25 mouse cellular contexts compared by ENCODE assay signal in the genomic region with DNA sequence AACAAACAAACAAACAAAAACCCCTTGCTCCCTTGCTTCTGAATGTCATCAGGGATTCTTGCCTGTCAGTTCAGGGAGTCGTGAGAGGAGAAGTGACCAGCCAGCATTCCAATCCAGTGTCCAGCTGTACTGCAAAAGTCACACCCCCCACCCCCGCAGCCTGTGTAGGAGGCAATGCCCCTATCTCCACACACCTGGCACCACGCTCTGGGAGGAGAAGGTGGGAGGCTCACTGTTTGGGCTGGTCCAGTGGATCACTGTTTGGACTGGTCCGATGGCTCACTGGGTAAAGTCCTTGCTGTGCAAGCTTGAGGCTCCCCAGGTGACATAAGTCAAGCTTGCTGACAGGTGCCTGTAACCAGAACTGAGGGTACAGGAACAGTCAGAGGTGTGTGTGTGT. TPM values are rescaled to one million over a fixed set of nuclear protein-coding genes. Genes with fewer than 3 reads are reported as not detected.
A peak's percentile ranks its signal among the peaks of the same experiment; 100 is the strongest.
DNase-seq lines count a peak whose midpoint lies in the region; ATAC-seq lines count a peak whose summit lies in the region.
"Had no signal": no experiment of that assay in that cellular context is flagged by ENCODE, and none has a peak within 500 bp of the region (broad histone marks: within the 10 kb centered on the region; RNA-seq: fewer than 3 reads in every experiment).

No protein-coding gene starts in this region.

- H3K4me2 ChIP-seq in kidney, embryonic 15.5 days: no peak overlapping the region
- H3K4me2 ChIP-seq in midbrain, embryonic 11.5 days: no peak overlapping the region
- H3K4me2 ChIP-seq: embryonic facial prominence, embryonic 12.5 days; heart, embryonic 13.5 days; hindbrain, embryonic 15.5 days; liver, embryonic 15.5 days; lung, embryonic 15.5 days; midbrain, embryonic 12.5 days; stomach, embryonic 15.5 days had no signal

- peaks cover 64% of the 10 kb centered on the region for H3K4me1 ChIP-seq in heart, embryonic 10.5 days
- H3K4me1 ChIP-seq in kidney, embryonic 15.5 days: peaks cover 13% of the 10 kb centered on the region
- peaks cover 77% of the 10 kb centered on the region for H3K4me1 ChIP-seq in midbrain, embryonic 10.5 days
- H3K4me1 ChIP-seq in midbrain, embryonic 11.5 days (ENCODE audit: control insufficient read depth, insufficient read depth, low read length): peaks cover 33% of the 10 kb centered on the region

- WGBS in heart, embryonic 10.5 days: 20% methylated on average over 4 of the region's 4 CpGs
- 31% methylated on average over 4 of the region's 4 CpGs for WGBS in kidney, embryonic 15.5 days
- WGBS in midbrain, embryonic 10.5 days: 23% methylated on average over 4 of the region's 4 CpGs
- WGBS in midbrain, embryonic 11.5 days: 30% methylated on average over 4 of the region's 4 CpGs

- no peak overlapping the region for H3K9ac ChIP-seq in kidney, embryonic 15.5 days
- H3K9ac ChIP-seq in midbrain, embryonic 11.5 days (ENCODE audit: low read length): no peak overlapping the region
- H3K9ac ChIP-seq: embryonic facial prominence, embryonic 12.5 days; heart, embryonic 13.5 days; hindbrain, embryonic 15.5 days; liver, embryonic 15.5 days; lung, embryonic 15.5 days; midbrain, embryonic 12.5 days; stomach, embryonic 15.5 days had no signal

- H3K9me3 ChIP-seq in heart, embryonic 10.5 days: no peaks in the 10 kb centered on the region
- no peaks in the 10 kb centered on the region for H3K9me3 ChIP-seq in kidney, embryonic 15.5 days (replicated peaks)
- no peaks in the 10 kb centered on the region for H3K9me3 ChIP-seq in midbrain, embryonic 10.5 days (replicated peaks)
- H3K9me3 ChIP-seq in midbrain, embryonic 11.5 days (ENCODE audit: control insufficient read depth, low read length): no peaks in the 10 kb centered on the region
- H3K9me3 ChIP-seq: embryonic facial prominence, embryonic 12.5 days; heart, embryonic 13.5 days; hindbrain, embryonic 15.5 days; liver, embryonic 15.5 days; lung, embryonic 15.5 days; midbrain, embryonic 12.5 days; stomach, embryonic 15.5 days had no signal

- no peaks in the 10 kb centered on the region for H3K36me3 ChIP-seq in heart, embryonic 10.5 days
- no peaks in the 10 kb centered on the region for H3K36me3 ChIP-seq in kidney, embryonic 15.5 days
- H3K36me3 ChIP-seq in midbrain, embryonic 10.5 days: no peaks in the 10 kb centered on the region
- no peaks in the 10 kb centered on the region for H3K36me3 ChIP-seq in midbrain, embryonic 11.5 days (ENCODE audit: control insufficient read depth, insufficient read depth, low read length)
- H3K36me3 ChIP-seq: embryonic facial prominence, embryonic 12.5 days; heart, embryonic 13.5 days; hindbrain, embryonic 15.5 days; liver, embryonic 15.5 days; lung, embryonic 15.5 days; midbrain, embryonic 12.5 days; stomach, embryonic 15.5 days had no signal

- H3K4me3 ChIP-seq in heart, embryonic 10.5 days: no peak overlapping the region
- no peak overlapping the region for H3K4me3 ChIP-seq in kidney, embryonic 15.5 days (replicated peaks)
- no peak overlapping the region for H3K4me3 ChIP-seq in midbrain, embryonic 10.5 days
- H3K4me3 ChIP-seq in midbrain, embryonic 11.5 days (ENCODE audit: low read depth, low read length): no peak overlapping the region
- H3K4me3 ChIP-seq: embryonic facial prominence, embryonic 12.5 days; heart, adult 2 months; heart, embryonic 13.5 days; hindbrain, embryonic 15.5 days; liver, embryonic 15.5 days; lung, embryonic 15.5 days; midbrain, embryonic 12.5 days; stomach, embryonic 15.5 days had no signal

- ATAC-seq in kidney, embryonic 15.5 days (replicated peaks; ENCODE audit: low FRiP score): peak; percentile 64
- ATAC-seq in midbrain, embryonic 11.5 days (ENCODE audit: low FRiP score): no peak

- intact Hi-C loops in heart, postnatal 10 days (cut with DNase I): no loop called here

- 0 out of 2 replicates have a peak overlapping the region, but pooled peaks have one; percentile 36 for H3K27ac ChIP-seq in heart, embryonic 10.5 days
- H3K27ac ChIP-seq in kidney, embryonic 15.5 days: no peak overlapping the region
- H3K27ac ChIP-seq in midbrain, embryonic 10.5 days (replicated peaks): peak overlapping the region; percentile 38; the same call in 1 of the 2 replicates
- no peak overlapping the region for H3K27ac ChIP-seq in midbrain, embryonic 11.5 days (ENCODE audit: low read depth, low read length)
- H3K27ac ChIP-seq: embryonic facial prominence, embryonic 12.5 days; heart, embryonic 13.5 days; hindbrain, embryonic 15.5 days; liver, embryonic 15.5 days; lung, embryonic 15.5 days; stomach, embryonic 15.5 days had no signal

- 0 out of 2 replicates have a peak, but pooled peaks cover 7% of the 10 kb centered on the region for H3K27me3 ChIP-seq in heart, embryonic 10.5 days (ENCODE audit: insufficient read depth, poor library complexity, severe bottlenecking)
- no peaks in the 10 kb centered on the region for H3K27me3 ChIP-seq in kidney, embryonic 15.5 days
- H3K27me3 ChIP-seq in midbrain, embryonic 10.5 days (ENCODE audit: low read depth, poor library complexity, severe bottlenecking): peaks cover 93% of the 10 kb centered on the region
- no peaks in the 10 kb centered on the region; the same call in 1 of the 2 replicates for H3K27me3 ChIP-seq in midbrain, embryonic 11.5 days (ENCODE audit: control insufficient read depth, insufficient read depth, low read length)
- H3K27me3 ChIP-seq: embryonic facial prominence, embryonic 12.5 days; heart, embryonic 13.5 days; hindbrain, embryonic 15.5 days; lung, embryonic 15.5 days; stomach, embryonic 15.5 days had no signal

- DNase-seq in heart, embryonic 10.5 days (ENCODE audit: low spot score): no peak
- DNase-seq in heart, postnatal 10 days: no peak
- no peak for DNase-seq in kidney, adult 8-10 months
- DNase-seq in midbrain, embryonic 10.5 days (ENCODE audit: low spot score): no peak
- DNase-seq in midbrain, embryonic 11.5 days (ENCODE audit: low spot score, missing footprints): no peak
- DNase-seq: adrenal gland, postnatal 25 days; B cell, adult 2 months; cerebellum, adult 11-12 months; cerebellum, adult 9-11 months; embryo, embryonic 11 days; gastrocnemius, postnatal 25 days; heart, adult 2 months; kidney, postnatal 10 days; liver; right cerebral cortex, postnatal 25 days; thymus, adult 18-20 months; thymus, postnatal 25 days had no signal

RNA-seq across cellular contexts. Expression of gene Ier5, which starts 12.7 kb away (rescaled TPM):
- polyA plus RNA-seq in heart, embryonic 10.5 days (2016; fragmentation: Nextera tagmentation; extraction: Ambion mirVana): 3.4 and 8.6 TPM in 2 replicates
- total RNA-seq in heart, postnatal 10 days (2021): 10 to 100 TPM; 20.4 to 22.6 TPM
- 7.5 and 7.6 TPM in 2 replicates for polyA plus RNA-seq in kidney, embryonic 15.5 days (2015; fragmentation: Nextera tagmentation; extraction: Ambion mirVana)
- 4.0 and 4.3 TPM in 2 replicates for polyA plus RNA-seq in midbrain, embryonic 10.5 days (2016; fragmentation: Nextera tagmentation; extraction: Ambion mirVana)
- polyA plus RNA-seq in midbrain, embryonic 11.5 days (2014; fragmentation: Nextera tagmentation; extraction: Ambion mirVana): 12.4 and 13.5 TPM in 2 replicates

RNA-seq across cellular contexts. Expression of gene Mr1, which starts 34.5 kb away (rescaled TPM):
- 1.3 and 1.6 TPM in 2 replicates for polyA plus RNA-seq in heart, embryonic 10.5 days (2016; fragmentation: Nextera tagmentation; extraction: Ambion mirVana)
- 10 to 100 TPM in 1 of 2 experiments, 1 to 10 TPM in 1; 8.9 to 11.9 TPM for total RNA-seq in heart, postnatal 10 days (2021)
- 5.7 and 6.3 TPM in 2 replicates for polyA plus RNA-seq in kidney, embryonic 15.5 days (2015; fragmentation: Nextera tagmentation; extraction: Ambion mirVana)
- 0.37 and 0.48 TPM in 2 replicates for polyA plus RNA-seq in midbrain, embryonic 10.5 days (2016; fragmentation: Nextera tagmentation; extraction: Ambion mirVana)
- 0.41 and 0.49 TPM in 2 replicates for polyA plus RNA-seq in midbrain, embryonic 11.5 days (2014; fragmentation: Nextera tagmentation; extraction: Ambion mirVana)

RNA-seq across cellular contexts. Expression of gene Stx6, which starts 46.4 kb away (rescaled TPM):
- polyA plus RNA-seq in heart, embryonic 10.5 days (2016; fragmentation: Nextera tagmentation; extraction: Ambion mirVana): 56.0 and 66.9 TPM in 2 replicates
- total RNA-seq in heart, postnatal 10 days (2021): 10 to 100 TPM; 46.2 to 50.5 TPM
- 65.5 and 82.4 TPM in 2 replicates for polyA plus RNA-seq in kidney, embryonic 15.5 days (2015; fragmentation: Nextera tagmentation; extraction: Ambion mirVana)
- polyA plus RNA-seq in midbrain, embryonic 10.5 days (2016; fragmentation: Nextera tagmentation; extraction: Ambion mirVana): 78.2 and 92.5 TPM in 2 replicates
- 97.1 and 100 TPM in 2 replicates for polyA plus RNA-seq in midbrain, embryonic 11.5 days (2014; fragmentation: Nextera tagmentation; extraction: Ambion mirVana)

Comparison
In these comparisons a context has a peak if more than half of its experiments do, and no peak if none do; other contexts are left out.
1. H3K27ac ChIP-seq: peak in heart, embryonic 10.5 days (single experiment) and midbrain, embryonic 10.5 days (single experiment); none in kidney, embryonic 15.5 days (single experiment) and midbrain, embryonic 11.5 days (single experiment).